Mouse (Mus musculus) cerebellum, postnatal 36 days (tissue): Measurements from ENCODE around the gene Nxph4.

Experiments used
- DNase-seq, 2 experiments: peaks; one replicate each; pipeline ENCODE4 v3.0.0; 2021 to 2022; ENCODE audit warnings: mixed read lengths in 2 of 2

Nxph4 gene

GRCm38 (mm10) chr10:127534036-127534928 is at the start of gene Nxph4:
TSS of gene Nxph4 (minus strand) at chr10:127534559.
- peak in 1 of 2 experiments; percentile 40 for DNase-seq

GRCm38 (mm10) chr10:127583649-127584048 is 49.3 kb upstream of the Nxph4 start:
- no peak for DNase-seq

GRCm38 (mm10) chr10:127581291-127581690 is 46.9 kb upstream of the Nxph4 start:
- DNase-seq, result no peak

GRCm38 (mm10) chr10:127577982-127578381 is 43.6 kb upstream of the Nxph4 start:
- no peak for DNase-seq

- no peak for DNase-seq
These were observed 42.8 kb upstream of the Nxph4 start for GRCm38 (mm10) chr10:127577156-127577555.

GRCm38 (mm10) chr10:127576381-127576961 is 42.1 kb upstream of the Nxph4 start:
- DNase-seq, result peak; percentile 84 to 85

GRCm38 (mm10) chr10:127575741-127576140 is 41.4 kb upstream of the Nxph4 start:
- no peak for DNase-seq

- DNase-seq, result no peak
These were observed 37.9 kb upstream of the Nxph4 start for GRCm38 (mm10) chr10:127572281-127572680.

GRCm38 (mm10) chr10:127570937-127571641 is 36.7 kb upstream of the Nxph4 start:
- no peak for DNase-seq

GRCm38 (mm10) chr10:127570384-127570783 is 36.0 kb upstream of the Nxph4 start:
- DNase-seq, result no peak

- DNase-seq, result peak; percentile 67 to 79
These were observed 35.1 kb upstream of the Nxph4 start for GRCm38 (mm10) chr10:127569450-127569849.

GRCm38 (mm10) chr10:127566553-127567326 is 32.4 kb upstream of the Nxph4 start:
- DNase-seq, result peak; percentile 39 to 43

GRCm38 (mm10) chr10:127564301-127564700 is 29.9 kb upstream of the Nxph4 start:
- no peak for DNase-seq

GRCm38 (mm10) chr10:127563840-127564239 is 29.5 kb upstream of the Nxph4 start:
- DNase-seq, result no peak

GRCm38 (mm10) chr10:127561145-127561544 is 26.8 kb upstream of the Nxph4 start:
- no peak for DNase-seq

GRCm38 (mm10) chr10:127557397-127557796 is 23.0 kb upstream of the Nxph4 start:
- no peak for DNase-seq

GRCm38 (mm10) chr10:127555703-127556102 is 21.3 kb upstream of the Nxph4 start:
- peak; percentile 43 to 45 for DNase-seq

- DNase-seq, result no peak
These were observed 15.5 kb upstream of the Nxph4 start for GRCm38 (mm10) chr10:127549892-127550291.

GRCm38 (mm10) chr10:127548236-127548635 is 13.9 kb upstream of the Nxph4 start:
- peak in 1 of 2 experiments; percentile 39 for DNase-seq

- DNase-seq, result no peak
These were observed 12.1 kb upstream of the Nxph4 start for GRCm38 (mm10) chr10:127546505-127546904.

GRCm38 (mm10) chr10:127544375-127544774 is 10.0 kb upstream of the Nxph4 start:
- no peak for DNase-seq

GRCm38 (mm10) chr10:127543916-127544315 is 9.6 kb upstream of the Nxph4 start:
- DNase-seq, result no peak

GRCm38 (mm10) chr10:127542720-127543119 is 8.4 kb upstream of the Nxph4 start:
- DNase-seq, result peak; percentile 50 to 61
